Mouse (Mus musculus): ENCODE data around the gene Ip6k2.

DNA sequence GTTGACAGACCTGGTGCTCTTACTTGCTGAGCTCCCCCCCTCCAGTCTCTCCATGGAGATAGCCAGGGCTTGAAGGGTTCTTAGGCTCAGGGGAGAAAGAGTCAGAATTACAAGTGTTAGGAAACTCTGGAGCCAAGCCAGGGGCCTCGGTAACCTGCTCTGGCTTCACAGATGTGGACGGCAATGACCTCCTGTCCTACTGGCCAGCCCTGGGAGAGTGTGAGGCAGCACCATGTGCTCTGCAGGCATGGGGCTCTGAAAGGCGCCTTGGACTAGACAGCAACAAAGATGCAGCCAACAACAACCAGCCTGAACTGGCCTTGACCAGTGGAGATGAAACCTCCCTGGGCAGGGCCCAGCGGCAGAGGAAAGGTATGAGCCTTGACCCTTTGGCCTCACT is 63.8 kb downstream of the Ip6k2 start:
- TF ChIP-seq CTCF (IDR thresholded peaks at IDR 0.05; ENCODE audit: control insufficient read depth, insufficient read depth, low read length): no peak
- no peak for TF ChIP-seq POLR2A (IDR thresholded peaks at IDR 0.05; ENCODE audit: borderline replicate concordance, control insufficient read depth, low read depth, low read length)
